Mouse (Mus musculus) splenic B cell, adult 2 months (primary cell): ENCODE results near the gene Slc29a1.

Experiments
- DNase-seq: peaks from one replicate; pipeline ENCODE4 v3.0.0-alpha.2; 2011; ENCODE audit warnings: low read depth, low spot score
- H3K27me3 ChIP-seq: 2 replicates; pipeline ENCODE4 v1.6.1; 2012; ENCODE audit warnings: mild to moderate bottlenecking, low read length, moderate library complexity, mixed read lengths; ENCODE audit not compliant: control insufficient read depth, poor library complexity, insufficient read depth, severe bottlenecking
- H3K36me3 ChIP-seq: 2 replicates; pipeline ENCODE4 v1.6.1; 2012; ENCODE audit warnings: mild to moderate bottlenecking, low read length, moderate library complexity, mixed read lengths; ENCODE audit not compliant: control insufficient read depth, poor library complexity, insufficient read depth, severe bottlenecking

Gene Slc29a1

DNA sequence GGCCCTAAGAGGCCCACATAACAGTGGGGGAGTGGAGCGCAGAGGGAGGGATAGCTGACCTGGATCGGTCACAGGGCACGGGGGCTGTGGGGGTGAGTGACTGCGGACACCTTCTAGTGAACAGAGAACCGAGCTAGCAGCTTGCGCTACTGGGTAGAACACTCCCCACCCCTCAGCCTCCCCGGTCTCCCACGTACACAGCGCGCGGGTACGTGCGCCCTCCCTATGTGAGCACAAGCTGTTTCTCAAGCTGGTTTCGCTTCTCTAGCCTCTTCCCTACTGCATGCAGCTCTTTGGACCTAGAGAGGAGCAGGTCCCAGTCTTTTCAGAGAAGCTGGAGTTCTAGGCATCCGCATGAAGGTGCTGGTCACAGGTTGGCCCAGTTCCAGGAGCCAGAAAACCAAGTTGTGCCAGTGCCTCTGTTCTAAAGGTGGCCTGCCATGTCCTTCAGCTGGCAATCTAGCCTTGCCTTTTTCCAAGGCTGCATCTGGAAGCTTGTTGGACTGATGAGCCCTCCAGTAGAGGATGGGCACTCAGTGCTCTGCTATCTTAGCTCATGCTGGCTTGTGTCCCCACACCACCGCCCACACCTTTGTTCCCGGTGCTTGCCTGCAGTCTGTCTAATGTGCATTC is 25.2 kb downstream of the Slc29a1 start:
- Histone ChIP-seq H3K27me3 (no peaks in the 10 kb centered on the region), H3K36me3 (peaks cover 18% of the 10 kb centered on the region)
- peak; percentile 86 for DNase-seq

DNA sequence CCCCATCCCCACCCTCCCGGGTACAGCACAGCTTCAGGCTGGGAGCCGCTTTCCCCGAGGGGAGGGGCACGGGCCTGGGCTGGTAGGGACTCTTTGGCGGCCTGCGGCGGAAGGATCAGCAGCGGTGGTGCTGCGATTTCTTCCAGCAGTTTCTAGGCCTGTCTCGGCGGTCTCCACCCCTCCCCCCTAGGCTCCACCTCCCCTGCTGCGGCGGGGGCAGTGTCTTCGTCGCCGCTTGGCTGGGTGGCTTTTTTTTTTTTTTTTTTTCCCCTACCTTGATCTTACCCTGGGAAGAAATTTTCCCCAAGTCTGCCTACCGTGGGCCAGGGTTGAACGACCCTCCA is 25.7 kb downstream of the Slc29a1 start:
- DNase-seq, result peak; percentile 97
- peaks cover 22% of the 10 kb centered on the region for H3K36me3 ChIP-seq
- H3K27me3 ChIP-seq, result no peaks in the 10 kb centered on the region

DNA sequence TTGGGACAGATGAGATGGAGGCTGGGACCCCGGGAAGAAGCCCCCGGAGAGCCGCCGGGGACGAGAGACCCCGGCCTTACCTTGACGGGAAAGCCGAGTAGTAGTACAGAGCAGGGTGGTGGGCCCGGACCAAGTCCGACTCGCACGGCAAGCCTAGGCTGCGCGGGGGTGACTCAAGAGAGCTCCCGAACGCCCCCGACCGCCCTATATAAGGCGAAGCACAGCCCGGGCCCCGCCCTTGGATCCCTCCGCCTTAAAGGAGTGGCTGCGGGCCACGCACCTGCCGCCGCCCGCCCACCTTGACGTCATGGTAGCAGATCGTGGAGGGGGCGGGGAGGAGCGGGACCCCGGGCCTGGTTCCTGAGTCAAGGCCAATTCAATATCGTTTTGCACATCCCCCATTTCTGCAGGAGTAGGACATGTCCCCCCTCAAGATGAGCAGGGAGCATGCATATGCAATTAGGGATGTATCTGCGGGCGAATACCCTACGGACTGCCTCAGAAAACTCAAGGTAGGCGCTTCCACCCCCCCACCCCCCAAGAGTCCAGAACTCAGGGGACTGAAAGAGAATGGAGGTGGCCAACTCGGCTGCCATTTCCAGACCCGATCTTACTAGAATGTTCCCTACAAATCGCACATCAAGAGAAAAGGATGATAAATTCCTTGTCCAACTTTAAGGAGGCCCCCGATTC is 26.2 kb downstream of the Slc29a1 start, which contains the start of gene Hsp90ab1:
Gene Hsp90ab1, minus strand, starts transcription at position 185 of the 693 bp plus-strand sequence.
- DNase-seq, result peak; percentile 99
- H3K36me3 ChIP-seq, result peaks cover 22% of the 10 kb centered on the region
- H3K27me3 ChIP-seq, result no peaks in the 10 kb centered on the region

DNA sequence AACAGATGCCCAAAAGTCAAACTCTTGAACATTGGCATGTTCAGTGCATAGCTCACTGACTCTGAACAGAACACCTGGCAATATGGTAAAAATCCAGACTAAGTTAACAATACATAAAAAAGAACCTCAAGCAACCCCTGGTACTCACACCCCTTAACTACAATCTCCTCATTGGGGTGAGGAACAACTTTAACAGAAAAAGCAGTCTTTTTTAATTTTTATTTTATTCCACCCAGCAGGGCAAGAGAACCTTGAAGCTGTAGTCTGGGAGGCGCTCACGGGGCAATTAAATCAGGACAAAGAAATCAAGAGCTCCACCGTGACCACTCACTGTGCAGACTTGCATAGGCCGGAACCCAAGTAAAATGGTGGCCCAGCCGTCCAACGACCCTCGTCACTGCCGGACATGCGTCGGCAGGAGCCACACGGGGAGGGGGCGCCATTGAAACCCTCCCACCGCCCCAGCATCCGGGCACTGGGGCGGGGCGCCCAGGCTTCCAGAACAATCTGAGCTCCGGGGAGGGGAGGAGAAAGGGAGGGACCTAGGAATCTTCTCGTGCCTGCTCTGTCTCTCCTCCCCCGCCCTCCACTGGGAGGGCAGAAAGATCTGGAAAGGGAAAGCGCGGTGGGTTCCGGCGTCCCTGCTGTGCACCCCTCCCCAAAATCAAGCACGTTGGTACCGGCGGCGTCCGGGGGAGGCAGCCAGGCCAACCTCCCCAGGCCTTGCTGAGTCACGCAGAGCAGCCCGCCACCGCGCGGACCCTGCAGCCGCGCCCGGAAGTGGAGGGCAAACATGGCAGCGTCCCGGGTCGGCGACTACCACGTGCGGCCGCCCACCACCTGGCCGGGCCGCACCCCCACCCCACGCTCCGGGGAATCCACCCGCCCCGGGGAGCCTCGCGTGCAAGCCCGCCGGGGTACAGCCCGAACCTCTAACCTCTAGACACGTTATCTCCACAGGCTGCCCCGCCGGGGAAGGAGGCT is 27.0 kb downstream of the Slc29a1 start:
- DNase-seq, result peak; percentile 79
- no peaks in the 10 kb centered on the region for H3K27me3 ChIP-seq

DNA sequence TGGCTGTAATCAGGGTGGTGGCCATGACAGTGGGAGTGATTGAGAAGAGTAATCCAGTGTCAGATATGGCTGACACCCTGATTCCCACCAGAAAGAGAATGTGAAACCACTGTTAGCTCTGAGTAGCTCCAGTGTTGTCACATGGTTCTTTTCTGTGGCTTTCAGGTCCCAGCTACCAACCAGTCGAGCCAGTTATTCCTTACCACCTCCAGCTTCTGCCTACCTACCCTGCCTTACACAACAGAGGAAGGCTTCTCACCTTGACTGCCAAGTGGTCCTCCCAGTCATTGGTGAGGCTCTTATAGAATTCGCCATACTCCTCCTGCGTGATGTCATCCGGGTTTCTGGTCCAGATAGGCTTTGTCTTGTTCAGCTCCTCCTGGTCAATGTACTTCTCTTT is 29.4 kb downstream of the Slc29a1 start:
- no peaks in the 10 kb centered on the region for H3K27me3 ChIP-seq
- no peak for DNase-seq
- peaks cover 28% of the 10 kb centered on the region for H3K36me3 ChIP-seq

More for the DNA sequence above, 27.0 kb downstream of the Slc29a1 start:
- H3K36me3 ChIP-seq, result peaks cover 24% of the 10 kb centered on the region

DNA sequence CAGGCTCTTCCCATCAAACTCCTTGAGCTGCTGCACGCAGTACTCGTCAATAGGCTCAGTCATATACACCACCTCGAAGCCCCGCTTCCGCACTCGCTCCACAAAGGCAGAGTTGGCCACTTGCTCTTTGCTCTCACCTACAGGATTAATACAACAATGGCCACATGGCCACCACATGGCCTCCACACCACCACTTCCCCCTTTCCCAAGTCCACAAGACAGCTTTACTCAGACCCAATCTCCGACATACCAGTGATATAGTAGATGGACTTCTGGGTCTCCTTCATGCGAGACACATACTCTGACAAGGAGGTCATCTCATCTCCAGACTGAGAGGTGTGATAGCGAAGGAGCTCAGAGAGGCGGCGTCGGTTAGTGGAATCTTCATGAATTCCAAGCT is 30.4 kb downstream of the Slc29a1 start:
- peak; percentile 41 for DNase-seq
- H3K36me3 ChIP-seq, result peaks cover 28% of the 10 kb centered on the region
- no peaks in the 10 kb centered on the region for H3K27me3 ChIP-seq

DNA sequence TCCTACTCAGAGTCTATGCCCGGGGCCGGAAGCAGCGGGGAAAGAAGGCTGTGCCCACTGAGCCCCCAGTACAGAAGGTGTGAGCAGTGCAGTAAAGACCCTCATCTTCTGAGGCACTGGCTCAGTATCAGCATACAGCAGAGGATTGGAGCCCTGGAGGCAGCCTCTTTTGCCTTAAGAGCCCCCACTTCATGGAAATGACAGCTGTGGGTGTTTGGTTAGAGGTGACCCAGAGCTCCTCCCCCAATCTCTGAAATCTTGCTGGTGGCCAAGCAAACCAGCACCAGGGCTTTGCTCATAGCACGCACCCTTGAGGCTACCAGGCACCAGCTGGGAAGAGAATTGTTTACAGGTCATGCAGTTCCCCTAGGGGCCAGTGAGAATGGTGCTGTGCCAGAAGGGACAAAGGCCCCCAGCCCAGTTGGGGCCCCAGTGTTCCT is 32.2 kb downstream of the Slc29a1 start:
- H3K36me3 ChIP-seq, result peaks cover 30% of the 10 kb centered on the region
- no peaks in the 10 kb centered on the region for H3K27me3 ChIP-seq
- DNase-seq, result no peak

DNA sequence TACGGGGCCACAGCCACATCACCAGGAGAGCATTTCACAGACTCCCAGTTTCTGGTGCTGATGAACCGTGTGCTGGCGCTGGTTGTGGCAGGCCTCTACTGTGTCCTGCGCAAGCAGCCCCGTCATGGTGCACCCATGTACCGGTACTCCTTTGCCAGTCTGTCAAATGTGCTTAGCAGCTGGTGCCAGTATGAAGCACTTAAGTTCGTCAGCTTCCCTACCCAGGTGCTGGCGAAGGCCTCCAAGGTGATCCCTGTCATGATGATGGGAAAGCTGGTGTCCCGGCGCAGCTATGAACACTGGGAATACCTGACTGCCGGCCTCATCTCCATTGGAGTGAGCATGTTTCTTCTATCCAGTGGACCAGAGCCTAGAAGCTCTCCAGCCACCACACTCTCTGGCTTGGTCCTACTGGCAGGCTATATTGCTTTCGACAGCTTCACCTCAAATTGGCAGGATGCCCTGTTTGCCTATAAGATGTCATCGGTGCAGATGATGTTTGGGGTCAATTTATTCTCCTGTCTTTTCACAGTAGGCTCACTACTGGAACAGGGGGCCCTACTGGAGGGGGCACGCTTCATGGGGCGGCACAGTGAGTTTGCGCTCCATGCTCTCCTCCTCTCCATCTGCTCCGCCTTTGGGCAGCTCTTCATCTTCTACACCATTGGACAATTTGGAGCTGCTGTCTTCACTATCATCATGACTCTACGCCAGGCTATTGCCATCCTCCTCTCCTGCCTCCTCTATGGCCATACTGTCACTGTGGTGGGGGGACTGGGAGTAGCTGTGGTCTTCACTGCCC is 32.8 kb downstream of the Slc29a1 start:
- peaks cover 29% of the 10 kb centered on the region for H3K36me3 ChIP-seq
- peak; percentile 56 for DNase-seq
- H3K27me3 ChIP-seq, result no peaks in the 10 kb centered on the region

DNA sequence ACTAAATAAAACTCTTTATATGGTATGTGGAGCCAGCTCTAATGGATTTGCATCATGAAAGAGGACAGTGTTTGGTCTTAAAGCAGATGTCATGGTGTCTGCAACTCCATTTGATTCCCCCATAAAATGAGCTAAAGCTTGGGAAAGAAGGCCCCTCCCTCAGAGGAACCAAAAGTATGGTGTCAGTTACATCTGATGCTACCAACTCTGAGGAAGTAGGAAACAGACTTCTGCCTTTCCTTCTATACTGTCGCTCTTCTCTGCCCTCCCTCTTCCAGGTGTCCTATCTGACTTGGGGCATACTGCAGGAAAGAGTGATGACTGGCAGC is 33.4 kb downstream of the Slc29a1 start:
- no peaks in the 10 kb centered on the region for H3K27me3 ChIP-seq
- DNase-seq, result peak; percentile 53
- H3K36me3 ChIP-seq, result peaks cover 25% of the 10 kb centered on the region

DNA sequence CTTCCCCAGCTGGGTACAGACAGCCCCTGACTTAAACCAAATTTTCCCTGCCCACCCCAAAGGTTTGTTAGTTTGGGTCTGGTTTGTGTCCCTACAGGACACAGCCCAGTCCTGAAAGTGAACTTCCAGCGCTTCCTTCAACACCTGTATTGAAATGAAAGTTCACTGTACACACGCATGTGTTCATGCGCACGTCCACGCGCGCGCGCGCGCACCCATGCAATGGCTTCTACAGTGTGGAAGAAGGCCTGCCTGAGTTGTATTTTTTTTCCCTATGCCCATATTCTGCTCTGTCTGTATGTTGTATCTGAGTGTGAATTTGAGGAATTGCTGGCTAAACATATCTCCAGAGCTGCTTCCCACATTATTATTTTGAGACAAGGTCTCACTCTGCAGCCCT is 34.3 kb downstream of the Slc29a1 start:
- DNase-seq, result peak; percentile 47
- Histone ChIP-seq H3K27me3 (no peaks in the 10 kb centered on the region), H3K36me3 (peaks cover 20% of the 10 kb centered on the region)

DNA sequence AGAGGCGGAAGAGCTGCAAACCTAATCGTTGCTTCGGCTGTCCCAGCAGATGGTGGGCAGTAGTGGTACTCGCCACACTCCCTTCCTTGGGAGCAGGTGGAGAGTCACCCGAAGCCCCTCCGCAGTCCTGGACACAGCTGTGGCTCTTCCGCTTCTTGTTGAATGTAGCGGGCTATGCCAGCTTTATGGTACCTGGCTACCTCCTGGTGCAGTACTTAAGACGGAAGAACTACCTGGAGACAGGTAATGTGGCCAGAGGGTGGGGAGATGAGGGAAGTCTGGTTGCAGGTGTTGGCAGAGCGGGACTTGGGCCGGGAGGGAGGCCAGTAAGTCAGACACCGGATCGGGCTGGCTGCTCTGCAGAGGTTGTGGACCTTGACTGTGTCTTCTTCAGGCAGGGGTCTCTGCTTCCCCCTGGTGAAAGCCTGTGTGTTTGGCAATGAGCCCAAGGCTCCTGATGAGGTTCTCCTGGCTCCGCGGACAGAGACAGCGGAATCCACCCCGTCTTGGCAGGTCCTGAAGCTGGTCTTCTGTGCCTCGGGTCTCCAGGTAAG is 34.8 kb downstream of the Slc29a1 start:
- no peaks in the 10 kb centered on the region for H3K27me3 ChIP-seq
- H3K36me3 ChIP-seq, result peaks cover 18% of the 10 kb centered on the region
- peak; percentile 66 for DNase-seq

DNA sequence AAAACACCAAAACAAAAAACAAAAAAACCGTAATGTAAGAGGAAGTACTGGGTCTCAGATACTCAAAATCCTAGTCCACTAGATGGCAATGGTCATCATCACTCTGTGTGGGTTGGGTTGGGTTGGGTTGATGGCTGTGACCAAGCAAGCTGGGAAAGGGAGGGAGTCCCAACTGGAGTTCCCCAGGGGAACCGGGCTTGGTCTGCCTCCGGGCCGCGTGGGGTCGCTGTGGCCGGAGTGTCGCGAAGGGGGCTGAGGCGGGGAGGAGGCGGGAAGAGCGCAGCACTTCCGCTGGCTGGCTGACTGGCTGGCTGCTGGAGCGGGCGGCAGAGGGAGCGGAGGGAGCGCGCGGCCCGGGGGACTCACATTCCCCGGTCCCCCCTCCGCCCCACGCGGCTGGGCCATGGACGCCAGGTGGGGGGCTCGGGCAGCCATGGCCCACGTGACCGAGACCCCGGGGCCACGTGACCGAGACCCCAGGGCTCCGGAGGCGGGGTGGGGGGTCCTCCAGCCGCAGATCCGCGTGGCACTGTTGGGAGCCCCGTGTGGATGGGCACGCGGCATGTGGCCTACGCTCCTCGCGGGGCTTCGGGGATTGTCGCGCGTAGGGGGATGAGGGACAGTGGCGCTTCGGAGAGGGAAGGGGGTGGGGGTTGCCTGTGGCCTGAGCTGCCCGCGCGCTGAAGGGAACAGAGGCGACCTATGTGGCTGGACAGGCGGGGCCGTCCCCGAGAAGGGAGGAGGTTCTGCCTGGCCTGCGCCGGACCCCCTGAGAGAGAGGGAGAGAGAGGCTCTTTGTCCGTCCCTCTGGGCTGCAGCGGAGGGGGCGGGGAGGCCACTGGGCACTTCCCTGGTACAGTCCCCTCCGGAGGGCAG is 35.5 kb downstream of the Slc29a1 start, which contains the start of gene Slc35b2:
Gene Slc35b2, plus strand, starts transcription at position 220 of the 876 bp plus-strand sequence.
- H3K27me3 ChIP-seq, result no peaks in the 10 kb centered on the region
- peak; percentile 88 for DNase-seq

DNA sequence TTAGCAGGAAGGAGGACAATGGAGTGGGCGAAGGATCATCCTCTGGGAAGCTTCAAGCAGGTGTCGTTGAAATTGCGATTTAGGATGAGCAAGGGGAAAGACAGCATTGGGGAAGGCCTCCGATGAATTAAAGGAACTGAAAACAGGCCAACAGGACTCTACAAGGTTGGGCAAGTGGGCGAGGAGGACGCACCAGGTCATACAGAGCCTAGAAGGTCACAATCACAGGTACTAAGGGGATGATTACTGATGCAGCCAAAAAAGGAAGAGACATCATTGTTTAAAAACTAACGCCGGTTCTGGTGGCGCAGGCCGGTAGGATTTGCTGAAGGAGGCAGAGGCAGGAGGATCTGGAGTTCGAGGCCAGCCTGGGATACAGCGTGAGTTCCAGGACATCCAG is 36.2 kb downstream of the Slc29a1 start:
- no peaks in the 10 kb centered on the region for H3K27me3 ChIP-seq
- peak; percentile 77 for DNase-seq

More for the DNA sequence above, 35.5 kb downstream of the Slc29a1 start, which contains the start of gene Slc35b2:
- peaks cover 13% of the 10 kb centered on the region for H3K36me3 ChIP-seq

More for the DNA sequence above, 36.2 kb downstream of the Slc29a1 start:
- H3K36me3 ChIP-seq, result peaks cover 15% of the 10 kb centered on the region
